ENCODE assay signal across 9 mouse cellular contexts in the genomic region with DNA sequence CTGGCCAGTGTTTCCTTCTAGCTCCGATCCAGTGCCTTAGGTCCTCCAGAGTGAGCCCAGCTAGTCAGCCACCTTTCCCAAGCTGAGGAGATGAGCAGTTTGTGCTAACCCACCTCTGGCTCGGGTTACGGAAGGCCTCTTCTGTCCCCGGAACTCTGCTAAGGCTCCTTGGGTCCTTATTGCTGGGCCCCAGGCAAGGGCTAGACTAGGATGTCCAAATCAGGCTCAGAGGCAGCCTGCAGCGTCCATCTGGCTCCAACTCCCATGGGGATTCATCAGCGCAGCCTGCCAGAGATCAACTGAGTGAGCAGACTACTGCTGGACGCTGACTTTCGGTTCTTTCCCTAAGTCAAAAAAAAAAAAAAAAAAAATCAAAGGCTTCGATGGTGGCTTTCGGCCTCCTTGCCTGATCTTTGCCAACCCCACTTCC. TPM values are rescaled to one million over a fixed set of nuclear protein-coding genes. Genes with fewer than 3 reads are reported as not detected.
A peak's percentile ranks its signal among the peaks of the same experiment; 100 is the strongest.
DNase-seq lines count a peak whose midpoint lies in the region; ATAC-seq and TF ChIP-seq lines count a peak whose summit lies in the region.
"Had no signal": no experiment of that assay in that cellular context is flagged by ENCODE, and none has a peak within 500 bp of the region (broad histone marks: within the 10 kb centered on the region; RNA-seq: fewer than 3 reads in every experiment).

No protein-coding gene starts in this region.

- H3K36me3 ChIP-seq in liver, embryonic 11.5 days (ENCODE audit: control insufficient read depth, insufficient read depth, low read length), result no peaks in the 10 kb centered on the region
- H3K36me3 ChIP-seq in small intestine, adult 2 months (ENCODE audit: control insufficient read depth, insufficient read depth, low read length), result no peaks in the 10 kb centered on the region

- TF ChIP-seq CTCF in small intestine, adult 2 months (IDR thresholded peaks at IDR 0.05; ENCODE audit: extremely low read depth, insufficient read length, insufficient replicate concordance, low read depth, low read length), result no peak

- TF ChIP-seq POLR2A in small intestine, adult 2 months (IDR thresholded peaks at IDR 0.05; ENCODE audit: low read depth, low read length), result no peak

- WGBS in liver, embryonic 11.5 days, result 2% methylated on average over 10 of the region's 10 CpGs
- WGBS in small intestine, adult 2 months, result 9% methylated on average over 10 of the region's 10 CpGs

- no peak overlapping the region for H3K9ac ChIP-seq in liver, embryonic 11.5 days (ENCODE audit: low read depth, low read length)

- H3K9me3 ChIP-seq in liver, embryonic 11.5 days (ENCODE audit: control insufficient read depth, low read length), result no peaks in the 10 kb centered on the region

- no peak for ATAC-seq in liver, embryonic 11.5 days (replicated peaks; ENCODE audit: low FRiP score)

- H3K27ac ChIP-seq in liver, embryonic 11.5 days (ENCODE audit: low read depth, low read length), result no peak overlapping the region
- no peak overlapping the region for H3K27ac ChIP-seq in small intestine, adult 2 months (ENCODE audit: insufficient read depth, low read depth, low read length)

- peaks cover 100% of the 10 kb centered on the region for H3K27me3 ChIP-seq in liver, embryonic 11.5 days (replicated peaks; ENCODE audit: control insufficient read depth, insufficient read depth, low read length)
- peaks cover 89% of the 10 kb centered on the region for H3K27me3 ChIP-seq in small intestine, adult 2 months (ENCODE audit: control insufficient read depth, insufficient read depth, low read length)

- 0 out of 2 replicates have a peak overlapping the region, but pooled peaks have one; percentile 2 for H3K4me3 ChIP-seq in liver, embryonic 11.5 days (ENCODE audit: low read depth, low read length)
- H3K4me3 ChIP-seq in small intestine, adult 2 months (ENCODE audit: low read depth, low read length), result peak overlapping the region; percentile 21

- H3K4me2 ChIP-seq in liver, embryonic 11.5 days, result peak overlapping the region; percentile 29

- H3K4me1 ChIP-seq in liver, embryonic 11.5 days (replicated peaks; ENCODE audit: control insufficient read depth, insufficient read depth, low read length), result peaks cover 14% of the 10 kb centered on the region
- peaks cover 27% of the 10 kb centered on the region for H3K4me1 ChIP-seq in small intestine, adult 2 months (ENCODE audit: control insufficient read depth, insufficient read depth, insufficient read length, low read length)

- DNase-seq in embryo, embryonic 10.5 days (ENCODE audit: low spot score), result peak; percentile 65
- no peak for DNase-seq in embryo, embryonic 10 days (ENCODE audit: low spot score)
- DNase-seq in cerebellum, adult 8-10 months, result peak; percentile 79
- DNase-seq in heart, adult 8-10 months (ENCODE audit: low spot score), result peak; percentile 52
- no peak for DNase-seq in liver, embryonic 11.5 days (ENCODE audit: low spot score)
- DNase-seq in urinary bladder, adult 2 months (ENCODE audit: low spot score), result no peak
- no peak for DNase-seq in lung, postnatal 14 days

RNA-seq across cellular contexts. Expression of a gene that starts 4.9 kb away (rescaled TPM):
- total RNA-seq in heart, adult 8-10 months (2022), result not detected
- 0.26 TPM in 1 of 2 replicates, not detected in the other for polyA plus RNA-seq in liver, embryonic 11.5 days (2014; fragmentation: Nextera tagmentation; extraction: Ambion mirVana)
- polyA plus RNA-seq in small intestine, adult 2 months (2012; rRNA removed), result 1.2 and 2.6 TPM in 2 replicates
- polyA plus RNA-seq in urinary bladder, adult 2 months (2012; rRNA removed), result not detected in 2 replicates
- total RNA-seq: neutrophil, adult 5-6 weeks had no signal

Comparison
In these comparisons a context has a peak if more than half of its experiments do, and no peak if none do; other contexts are left out.
1. DNase-seq: peak in embryo, embryonic 10.5 days (single experiment), cerebellum, adult 8-10 months (single experiment) and heart, adult 8-10 months (single experiment); none in embryo, embryonic 10 days (single experiment), liver, embryonic 11.5 days (single experiment), urinary bladder, adult 2 months (single experiment) and lung, postnatal 14 days (single experiment).